Mouse (Mus musculus) layer of hippocampus, adult 8-10 months (tissue): ENCODE measurements around the gene Hes5. TPM values are rescaled to one million over a fixed set of nuclear protein-coding genes. Genes with fewer than 3 reads are reported as not detected.

Experiments
- DNase-seq, 2 experiments: peaks; one replicate each; pipeline ENCODE4 v3.0.0; 2022; ENCODE audit warnings: low spot score in 2 of 2
- total RNA-seq, 4 experiments: library from RNA; stranded (reverse); gene quantifications; 2 replicates each; pipeline ENCODE4 v1.2.4; 2022

Gene Hes5
- total RNA-seq, 4 experiments from 2014 or later = 15.1 to 33.7 (median 22.6) TPM

GRCm38 (mm10) chr4:154942632-154943322 is 17.9 kb upstream of the Hes5 start:
- DNase-seq = no peak

GRCm38 (mm10) chr4:154943323-154944039 is 17.2 kb upstream of the Hes5 start:
- no peak for DNase-seq

- peak; percentile 77 to 80 for DNase-seq
Observed at GRCm38 (mm10) chr4:154944121-154944590, 16.6 kb upstream of the Hes5 start.

- DNase-seq = peak; percentile 49 to 56
Observed at GRCm38 (mm10) chr4:154946319-154946718, 14.4 kb upstream of the Hes5 start.

GRCm38 (mm10) chr4:154948066-154948939 is 12.4 kb upstream of the Hes5 start:
- peak; percentile 55 to 59 for DNase-seq

- DNase-seq = no peak
Observed at GRCm38 (mm10) chr4:154948940-154949588, 11.7 kb upstream of the Hes5 start.

- no peak for DNase-seq
Observed at GRCm38 (mm10) chr4:154949589-154949982, 11.1 kb upstream of the Hes5 start.

GRCm38 (mm10) chr4:154952461-154953241 is 8.1 kb upstream of the Hes5 start:
- no peak for DNase-seq

- DNase-seq = no peak
Observed at GRCm38 (mm10) chr4:154956604-154957003, 4.1 kb upstream of the Hes5 start.

- no peak for DNase-seq
Observed at GRCm38 (mm10) chr4:154957289-154957993, 3.3 kb upstream of the Hes5 start.

- DNase-seq = peak; percentile 58 to 66
Observed at GRCm38 (mm10) chr4:154958171-154958570, 2.6 kb upstream of the Hes5 start.

GRCm38 (mm10) chr4:154958621-154959020 is 2.1 kb upstream of the Hes5 start:
- no peak for DNase-seq

GRCm38 (mm10) chr4:154960021-154960689 is 568 bp upstream of the Hes5 start:
- DNase-seq = no peak

GRCm38 (mm10) chr4:154961226-154961738 is 559 bp downstream of the Hes5 start:
- DNase-seq = no peak

GRCm38 (mm10) chr4:154961911-154962310 is 1.2 kb downstream of the Hes5 start:
- no peak for DNase-seq

- DNase-seq = no peak
Observed at GRCm38 (mm10) chr4:154962683-154963082, 2.0 kb downstream of the Hes5 start.

GRCm38 (mm10) chr4:154963190-154963836 is 2.6 kb downstream of the Hes5 start:
- peak in 1 of 2 experiments; percentile 39 for DNase-seq

GRCm38 (mm10) chr4:154963901-154964580 is 3.3 kb downstream of the Hes5 start, which contains the start of gene Pank4:
Gene Pank4, plus strand, starts transcription at chr4:154964123.
- peak; percentile 88 to 92 for DNase-seq
